Mouse (Mus musculus): ENCODE measurements around the gene Frs2.
"Not testable (repeated sequence)": the region's sequence is repeated elsewhere in the genome, so short reads cannot be mapped to it uniquely, and the experiment has no call there.

The Frs2 gene

GRCm38 (mm10) chr10:117100175-117100574 lies 48.2 kb downstream of the Frs2 start:
- DNase-seq, result no peak

- no peak for DNase-seq
These were observed 51.1 kb downstream of the Frs2 start for GRCm38 (mm10) chr10:117097116-117097698.

- DNase-seq, result no peak
These were observed 52.2 kb downstream of the Frs2 start for GRCm38 (mm10) chr10:117096096-117096495.

GRCm38 (mm10) chr10:117094504-117095329 lies 53.6 kb downstream of the Frs2 start:
- peak; percentile 34 to 35 for DNase-seq

GRCm38 (mm10) chr10:117089628-117090027 lies 58.7 kb downstream of the Frs2 start:
- DNase-seq, result no peak

- no peak for DNase-seq
These were observed 66.4 kb downstream of the Frs2 start for GRCm38 (mm10) chr10:117081914-117082359.

GRCm38 (mm10) chr10:117081326-117081725 lies 67.0 kb downstream of the Frs2 start:
- no peak for DNase-seq

- DNase-seq, result peak; percentile 29 to 50
These were observed 70.0 kb downstream of the Frs2 start for GRCm38 (mm10) chr10:117078284-117078683.

GRCm38 (mm10) chr10:117073176-117073575 lies 75.2 kb downstream of the Frs2 start:
- no peak for DNase-seq

GRCm38 (mm10) chr10:117072191-117072888 lies 76.0 kb downstream of the Frs2 start:
- no peak for DNase-seq

- DNase-seq, result no peak
These were observed 79.2 kb downstream of the Frs2 start for GRCm38 (mm10) chr10:117069109-117069508.

- DNase-seq, result peak in 1 of 2 experiments; percentile 15
These were observed 84.3 kb downstream of the Frs2 start for GRCm38 (mm10) chr10:117064076-117064475.

GRCm38 (mm10) chr10:117063254-117064021 lies 84.9 kb downstream of the Frs2 start, which contains the start of gene Cct2:
Gene Cct2, minus strand, starts transcription at chr10:117063814.
- peak; percentile 92 to 97 for DNase-seq

- no peak for DNase-seq
These were observed 85.5 kb downstream of the Frs2 start for GRCm38 (mm10) chr10:117062894-117063253.

GRCm38 (mm10) chr10:117055668-117056067 lies 92.7 kb downstream of the Frs2 start:
- DNase-seq, result no peak

GRCm38 (mm10) chr10:117049961-117050597 lies 98.3 kb downstream of the Frs2 start:
- no peak for DNase-seq

GRCm38 (mm10) chr10:117049253-117049652 lies 99.1 kb downstream of the Frs2 start:
- no peak for DNase-seq

GRCm38 (mm10) chr10:117045175-117046056 lies 102.9 kb downstream of the Frs2 start, which contains the start of gene Lrrc10:
Gene Lrrc10, plus strand, starts transcription at chr10:117045341.
- DNase-seq, result peak; percentile 66 to 76

- not testable (repeated sequence) for DNase-seq
These were observed 104.7 kb downstream of the Frs2 start for GRCm38 (mm10) chr10:117043497-117044166.

GRCm38 (mm10) chr10:117042295-117042694 lies 106.0 kb downstream of the Frs2 start:
- no peak for DNase-seq

Measured in cerebellum, postnatal 25 days (tissue).